Mouse (Mus musculus) CD4-positive helper T cell, adult 2 months (primary cell): ENCODE data around the gene Bckdhb.
"Not testable (repeated sequence)": the region's sequence is repeated elsewhere in the genome, so short reads cannot be mapped to it uniquely, and the experiment has no call there.

Experiments used
- DNase-seq: peaks from one replicate; pipeline ENCODE4 v3.0.0-alpha.2; 2012; ENCODE audit warnings: low read depth, missing footprints, low spot score

Gene Bckdhb

DNA sequence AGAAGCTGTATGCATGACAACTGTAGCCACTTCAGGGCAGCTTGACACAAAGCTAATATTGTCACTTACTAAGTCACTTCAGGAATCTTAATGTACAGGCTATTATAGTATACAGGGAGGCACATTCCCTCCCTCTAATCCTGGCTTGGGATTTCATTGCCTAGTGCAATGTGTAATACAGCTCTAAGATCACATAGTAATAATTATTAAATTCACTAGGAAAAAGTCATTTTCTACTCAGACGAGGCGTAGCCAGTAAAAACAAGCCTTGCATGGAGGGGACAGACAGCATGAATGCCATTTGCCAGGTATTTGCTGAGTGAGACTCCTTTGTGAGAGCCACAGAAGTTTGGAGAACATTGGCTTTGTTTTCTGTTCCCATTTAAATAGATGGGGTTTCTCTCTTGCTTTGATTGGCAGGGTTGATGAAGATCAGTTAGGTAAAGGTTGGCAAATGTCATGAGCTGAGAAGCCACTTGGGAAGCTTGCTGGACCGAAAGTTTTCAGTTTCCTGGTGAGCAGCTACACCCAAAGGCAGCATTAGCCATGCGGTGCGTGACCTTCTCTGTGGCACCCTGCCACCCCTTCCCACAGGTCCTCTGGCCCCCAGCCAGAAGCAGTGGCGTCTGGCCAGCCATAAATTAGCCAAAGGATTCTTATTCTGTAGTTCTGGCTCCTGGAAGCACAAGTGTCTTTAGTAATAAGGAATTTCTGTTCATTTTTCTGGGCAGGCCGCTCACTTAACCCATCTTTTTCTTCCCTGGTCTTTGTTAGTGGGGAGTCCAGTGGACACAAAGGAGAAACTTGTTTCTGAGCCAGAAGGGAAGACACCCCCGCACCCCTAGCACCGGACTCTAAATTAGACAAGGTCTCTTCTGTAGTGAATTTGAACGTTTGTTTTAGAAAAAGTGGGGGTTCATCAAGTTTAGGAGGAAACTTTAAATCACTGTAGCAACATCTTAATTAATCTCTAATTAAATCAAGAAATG is 37.4 kb downstream of the Bckdhb start:
- DNase-seq, result no peak

DNA sequence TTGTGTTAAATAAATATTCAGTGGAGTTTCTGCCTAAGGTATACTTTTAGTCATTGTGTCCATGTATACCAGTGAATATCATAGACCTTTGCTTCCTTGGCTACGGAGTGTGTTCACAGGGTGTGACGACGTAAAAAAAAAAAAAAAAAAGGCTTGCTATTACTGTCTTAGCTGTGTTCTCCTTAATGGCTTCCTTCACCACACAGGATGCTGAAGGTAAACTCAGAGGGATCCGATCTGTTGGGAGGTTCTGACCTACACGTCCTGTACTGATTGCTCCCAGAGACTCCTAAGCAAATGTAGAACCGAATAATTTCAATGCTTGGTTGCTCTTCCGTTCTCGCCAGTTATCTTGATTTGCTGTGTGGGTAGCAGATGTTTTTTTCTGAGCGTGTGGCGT is 38.4 kb downstream of the Bckdhb start:
- DNase-seq, result no peak

DNA sequence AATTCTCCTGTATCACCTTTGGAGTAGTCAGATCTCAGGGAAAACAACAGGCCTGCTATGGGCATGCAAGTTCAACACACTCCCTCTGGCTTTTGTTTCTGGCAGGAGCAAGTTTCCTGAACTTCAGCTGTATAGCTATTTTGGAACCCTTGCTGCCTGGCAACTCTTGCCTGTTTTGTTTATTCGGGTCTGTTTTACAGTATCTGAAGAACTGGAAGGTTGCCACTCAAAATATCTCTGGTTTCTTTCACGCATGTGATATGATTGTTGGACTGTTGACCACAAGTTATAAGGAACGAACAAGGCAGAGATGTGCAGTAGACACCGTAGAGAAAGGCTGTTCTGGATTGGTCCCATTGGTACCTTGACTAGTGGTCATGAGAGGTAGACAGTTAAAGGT is 39.4 kb downstream of the Bckdhb start:
- no peak for DNase-seq

DNA sequence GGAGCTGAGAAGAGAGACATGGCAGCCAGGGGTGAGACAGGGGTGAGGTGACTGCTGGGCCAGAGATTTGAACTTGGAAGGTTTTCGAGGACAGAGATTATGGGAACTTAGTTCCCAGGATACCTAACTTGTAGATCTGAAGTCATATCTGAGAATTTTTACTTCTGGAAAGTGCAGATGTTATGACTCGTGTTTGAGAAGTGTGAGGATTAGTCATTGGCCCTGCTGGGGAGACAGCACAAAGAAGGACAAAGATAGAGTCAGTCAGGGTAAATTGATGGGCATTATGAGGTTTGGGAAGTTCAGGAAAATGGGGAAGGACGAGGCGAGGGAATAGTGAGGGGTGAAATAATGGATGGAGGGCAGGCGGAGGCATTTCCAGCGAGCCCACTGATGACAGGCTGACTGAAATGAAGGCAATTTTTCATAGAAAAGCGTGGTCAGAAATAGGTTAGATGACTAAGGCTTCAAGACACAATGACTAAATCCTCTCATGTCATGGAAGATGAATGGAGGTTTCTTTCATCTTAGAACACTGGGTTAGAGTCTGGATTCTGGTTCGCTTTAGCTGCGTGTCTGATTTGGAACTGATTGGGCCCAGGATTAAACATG is 42.6 kb downstream of the Bckdhb start:
- DNase-seq, result no peak

DNA sequence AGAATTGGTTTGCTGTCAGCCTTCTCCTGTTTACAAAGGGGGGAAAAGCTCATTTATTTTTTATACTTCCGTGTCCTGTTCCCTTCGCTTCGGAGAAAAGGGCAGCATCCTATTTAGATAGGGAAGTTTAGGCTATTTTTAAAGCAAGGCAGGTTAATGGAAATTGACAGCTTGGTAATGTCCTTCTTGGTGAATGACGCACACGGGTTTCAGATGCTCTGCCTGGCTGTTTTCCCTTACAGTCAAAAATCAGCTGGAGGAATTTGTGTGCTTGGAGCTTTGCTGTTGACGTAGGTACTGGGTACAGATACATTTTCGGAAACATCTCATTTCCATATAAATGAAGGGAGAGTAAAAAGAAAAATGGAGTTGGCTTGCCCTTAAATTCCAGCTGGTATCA is 44.4 kb downstream of the Bckdhb start:
- no peak for DNase-seq

DNA sequence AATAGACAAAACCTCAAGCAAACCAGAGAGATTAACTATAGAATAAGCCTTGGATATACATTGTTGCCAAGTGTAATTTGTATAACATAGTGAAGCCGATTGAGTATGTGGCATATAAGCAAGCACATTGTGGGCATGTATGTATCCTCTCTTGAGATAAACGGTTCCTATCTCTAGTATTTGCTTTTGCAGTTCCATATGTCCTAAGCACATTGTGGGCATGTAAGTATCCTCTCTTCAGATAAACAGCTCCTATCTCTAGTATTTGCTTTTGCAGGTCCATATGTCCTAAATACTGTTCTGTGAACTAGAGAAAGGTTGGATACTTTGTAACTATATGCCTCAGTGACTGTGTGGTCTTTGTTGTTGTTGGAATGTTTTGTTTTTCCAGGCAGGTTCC is 48.5 kb downstream of the Bckdhb start:
- no peak for DNase-seq

DNA sequence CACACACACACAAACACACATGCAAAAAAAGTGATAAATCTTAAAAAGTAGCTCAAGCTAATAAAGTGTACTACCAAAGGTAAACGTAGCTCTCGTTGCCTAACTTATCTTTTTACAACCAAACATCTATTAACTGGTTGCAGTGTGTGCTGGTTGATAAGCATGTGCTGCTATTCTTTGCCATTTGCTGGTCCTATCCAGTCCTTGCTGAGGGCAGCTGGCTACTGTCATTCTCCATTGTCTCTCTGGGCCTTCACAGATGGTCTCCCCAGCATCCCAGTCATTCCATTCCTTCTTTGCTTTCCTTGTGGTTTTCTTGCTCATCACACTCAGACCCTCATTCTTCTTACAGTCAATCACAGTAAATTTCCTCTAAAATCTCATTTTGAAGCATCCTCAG is 50.9 kb downstream of the Bckdhb start:
- no peak for DNase-seq

DNA sequence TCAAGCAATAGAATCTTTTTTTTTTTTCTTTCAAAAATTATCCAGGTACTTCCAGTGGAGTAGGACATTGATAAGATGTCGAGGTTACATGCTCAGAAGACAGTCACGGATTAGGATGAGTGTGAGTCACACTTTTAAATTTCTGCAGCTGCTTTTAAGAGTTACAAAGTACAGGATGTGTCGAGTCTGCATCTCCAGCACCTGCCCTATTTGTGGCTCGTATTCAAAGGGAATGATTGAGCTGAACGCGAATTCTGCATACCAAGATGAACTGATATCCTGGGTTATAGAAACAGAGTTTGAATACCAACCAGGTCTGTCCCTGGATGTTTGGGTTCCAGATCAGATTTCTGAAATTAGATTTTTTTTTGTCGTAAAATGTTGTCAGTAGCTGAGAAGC is 56.3 kb downstream of the Bckdhb start:
- DNase-seq, result no peak

DNA sequence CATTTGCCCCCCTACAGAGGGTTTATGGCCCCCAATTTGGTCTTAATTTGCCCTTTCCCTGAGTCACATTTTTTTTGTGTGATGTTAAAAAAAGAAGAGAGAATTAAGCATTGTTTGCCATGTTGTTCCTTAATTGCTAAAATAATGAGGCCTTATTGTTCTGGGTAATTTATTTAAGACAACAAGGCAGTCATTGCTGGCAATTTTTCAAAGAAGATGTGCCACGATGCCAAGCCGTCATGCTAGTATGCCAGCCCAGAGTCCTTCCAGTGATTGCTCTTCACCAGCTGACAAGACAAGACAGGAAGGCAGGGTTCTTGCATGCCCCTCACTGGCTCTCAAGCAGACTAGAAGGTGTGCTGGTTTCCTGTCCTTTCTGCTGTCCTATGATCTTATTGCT is 84.0 kb downstream of the Bckdhb start:
- DNase-seq, result no peak

DNA sequence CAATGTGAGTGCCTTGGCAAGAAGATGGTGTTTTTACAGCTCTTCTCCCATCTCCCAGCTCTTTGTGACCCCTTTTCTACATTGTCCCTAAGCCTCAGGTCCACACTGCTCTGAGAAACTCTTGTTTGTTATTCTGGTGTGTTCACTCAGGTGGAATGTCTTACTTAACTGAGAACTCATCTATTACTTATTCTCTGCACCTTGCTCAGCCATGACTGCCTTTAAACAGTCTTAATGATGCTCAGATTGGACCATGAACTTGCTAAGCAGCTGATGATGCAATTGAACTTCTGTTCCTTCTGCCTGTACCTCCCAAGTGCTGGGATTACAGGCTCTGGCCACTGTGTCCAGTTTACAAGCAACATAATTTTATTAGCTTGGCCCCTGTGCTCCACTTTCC is 86.2 kb downstream of the Bckdhb start:
- no peak for DNase-seq

DNA sequence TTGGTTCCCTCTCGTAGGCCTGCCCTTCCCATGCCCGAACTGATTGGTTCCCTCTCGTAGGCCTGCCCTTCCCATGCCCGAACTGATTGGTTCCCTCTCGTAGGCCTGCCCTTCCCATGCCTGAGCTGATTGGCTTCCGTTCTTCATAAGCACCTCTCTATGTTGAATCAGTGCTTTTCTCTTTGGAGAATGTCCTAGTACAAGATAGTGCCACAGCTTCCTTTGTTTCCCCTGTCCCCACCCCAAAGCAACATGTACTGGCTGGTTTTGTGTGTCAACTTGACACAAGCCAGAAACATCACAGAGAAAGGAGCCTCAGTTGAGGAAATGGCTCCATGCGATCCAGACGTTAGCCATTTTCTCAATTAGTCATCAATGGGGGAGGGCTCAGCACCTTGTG is 93.2 kb downstream of the Bckdhb start:
- DNase-seq, result not testable (repeated sequence)

DNA sequence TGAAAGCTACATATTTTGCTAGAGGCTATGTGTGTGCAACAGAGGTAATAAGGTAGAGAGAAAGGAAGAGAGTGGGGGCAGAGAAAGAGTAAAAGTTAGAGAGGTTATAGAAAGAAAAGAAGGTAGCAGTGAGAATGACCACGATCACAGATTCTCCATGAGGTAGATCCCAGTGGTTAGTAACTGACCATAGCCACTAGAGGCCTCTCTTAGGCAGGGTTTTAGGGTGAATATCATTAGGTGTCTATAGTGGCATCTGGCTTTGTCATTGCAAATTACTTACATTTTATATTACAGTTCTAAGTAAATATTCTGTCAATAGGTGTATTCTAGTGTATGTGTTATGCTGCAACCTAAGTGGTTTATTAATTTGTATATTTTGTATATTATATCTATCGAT is 94.7 kb downstream of the Bckdhb start:
- DNase-seq, result no peak

DNA sequence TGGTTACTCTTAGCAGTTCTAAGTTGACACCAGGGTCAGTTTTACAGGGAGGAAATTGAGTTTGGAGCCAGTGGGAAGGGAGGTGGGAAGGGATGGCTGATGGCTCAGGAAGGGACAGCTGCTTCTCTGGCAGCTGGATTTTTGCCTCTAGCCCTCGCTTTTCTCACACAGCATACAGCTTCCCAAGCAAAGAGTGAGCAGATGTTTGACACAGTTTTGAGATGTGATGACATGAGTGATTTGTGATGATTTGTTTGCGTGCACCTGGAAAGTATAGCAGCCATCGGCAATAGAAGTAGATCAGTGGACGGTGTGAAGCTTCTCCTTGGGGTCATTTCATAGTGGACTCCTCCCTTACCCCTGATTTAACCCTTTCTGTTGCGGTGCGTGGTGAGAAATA is 96.2 kb downstream of the Bckdhb start:
- DNase-seq, result no peak

DNA sequence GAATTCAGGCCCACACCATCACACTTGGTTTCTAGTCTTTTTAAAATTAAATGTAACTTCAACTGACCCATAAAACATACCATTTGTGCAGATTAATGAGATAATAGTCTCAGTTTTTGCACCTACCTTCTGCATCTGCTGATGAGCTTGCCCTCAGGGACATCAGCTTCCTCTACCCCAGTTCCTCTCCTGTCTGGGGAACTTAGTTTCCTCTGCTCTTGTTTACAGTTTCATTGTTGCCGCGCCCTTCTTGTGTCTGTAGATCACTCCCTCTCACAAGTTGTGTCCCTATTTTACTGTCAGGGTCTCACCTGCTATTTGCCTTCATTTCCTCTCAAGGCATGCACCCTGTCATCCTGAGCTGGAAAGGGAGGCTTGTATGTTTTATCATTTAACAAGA is 103.2 kb downstream of the Bckdhb start:
- no peak for DNase-seq

DNA sequence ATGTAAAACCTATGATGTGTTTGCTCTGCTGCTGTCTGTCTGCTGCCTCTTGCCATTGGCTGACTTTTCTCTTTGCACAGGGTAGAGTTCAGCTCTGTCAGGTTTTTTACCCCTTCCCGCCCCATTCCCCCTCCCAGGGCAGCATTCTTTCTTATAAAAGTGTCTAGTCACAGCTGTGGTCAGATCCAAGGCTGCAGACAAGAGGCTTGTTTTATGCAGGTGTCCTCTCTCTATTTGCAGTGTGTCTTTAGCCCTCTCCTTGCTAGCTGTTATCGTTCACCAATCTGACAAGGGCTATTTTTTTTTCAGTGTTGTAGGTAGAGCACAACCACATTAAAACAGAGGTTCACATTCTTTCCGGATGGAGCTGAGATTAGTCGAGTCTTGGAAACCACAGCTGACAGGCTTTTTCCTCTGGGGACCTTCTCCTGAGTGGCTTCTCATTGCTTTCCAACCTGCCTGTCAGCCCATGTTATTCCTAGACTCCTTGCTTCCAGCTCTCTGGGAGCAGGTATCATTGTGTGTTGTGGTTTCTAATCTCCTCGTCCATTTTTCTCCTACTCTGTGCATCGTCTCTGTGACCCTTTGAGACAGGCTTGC is 105.8 kb downstream of the Bckdhb start:
- peak; percentile 16 for DNase-seq

DNA sequence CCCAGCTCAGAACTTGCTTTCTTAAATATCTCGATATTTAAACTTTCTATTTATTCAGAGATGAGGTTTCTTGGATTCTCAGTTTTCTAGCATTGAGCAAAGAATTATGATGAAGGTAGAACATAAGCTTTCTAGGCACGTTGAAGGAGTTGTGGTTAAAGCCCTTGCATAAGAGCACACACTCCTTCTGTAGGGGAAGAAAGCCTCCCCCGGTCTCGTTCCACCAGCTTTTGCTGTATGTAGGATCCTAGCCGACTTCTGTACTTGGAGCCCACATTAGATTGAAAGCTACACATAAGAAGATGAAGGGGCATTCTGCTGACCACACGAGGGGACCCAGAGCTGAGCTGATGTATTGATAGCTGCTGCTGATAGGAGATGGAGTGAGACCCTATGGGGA is 106.5 kb downstream of the Bckdhb start:
- DNase-seq, result no peak

DNA sequence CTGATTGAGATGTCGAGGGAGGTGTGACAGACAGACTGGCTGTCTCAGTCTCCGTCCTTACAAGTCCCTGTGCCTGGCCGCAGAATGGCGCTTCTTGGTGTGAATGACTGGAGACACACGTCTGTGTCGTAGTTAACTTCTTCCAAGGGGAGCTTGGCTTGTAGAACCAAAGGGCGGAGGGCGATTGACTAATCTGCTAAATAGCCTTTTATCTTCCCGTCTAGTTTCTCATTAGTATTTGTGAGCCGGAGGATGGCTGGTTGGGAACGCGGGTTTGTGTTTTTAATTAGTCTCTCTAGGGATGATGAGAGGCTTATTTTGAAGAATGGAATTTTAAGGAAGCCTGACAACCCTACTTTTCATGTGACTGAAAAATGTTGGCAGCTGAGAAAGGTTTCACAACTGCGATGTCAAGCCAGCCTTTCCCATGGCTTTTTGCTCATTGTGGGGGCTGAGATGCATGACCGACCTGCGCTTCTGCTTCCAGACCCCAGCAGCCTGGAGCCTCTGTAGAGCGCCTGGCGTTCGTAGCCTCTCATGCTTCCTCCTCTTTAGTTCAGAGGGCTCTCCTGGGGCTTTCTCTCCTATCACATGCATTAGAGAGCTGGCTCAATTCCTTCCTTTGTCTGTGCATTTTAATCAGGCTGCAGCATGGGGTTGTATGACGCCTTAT is 107.9 kb downstream of the Bckdhb start:
- DNase-seq, result no peak

DNA sequence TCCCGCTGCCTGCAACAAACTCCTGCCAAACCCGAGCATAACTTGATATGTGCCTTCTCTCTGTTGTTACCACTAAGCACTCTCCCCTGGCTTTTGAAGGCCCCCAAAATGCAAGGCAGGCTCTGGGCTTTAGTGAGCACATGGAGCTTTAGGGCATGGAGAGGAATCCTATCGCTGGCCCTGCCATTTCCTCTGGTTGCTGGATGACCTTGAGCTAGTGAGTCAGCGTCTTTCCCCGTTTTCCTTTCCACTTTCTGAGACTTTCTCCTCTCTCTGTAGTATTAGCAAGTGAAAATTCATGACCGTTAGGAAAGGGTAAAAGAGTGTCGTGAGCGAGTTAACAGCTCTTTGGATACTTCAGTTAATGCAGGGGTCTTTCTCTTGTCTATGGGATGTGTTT is 111.1 kb downstream of the Bckdhb start:
- DNase-seq, result no peak

DNA sequence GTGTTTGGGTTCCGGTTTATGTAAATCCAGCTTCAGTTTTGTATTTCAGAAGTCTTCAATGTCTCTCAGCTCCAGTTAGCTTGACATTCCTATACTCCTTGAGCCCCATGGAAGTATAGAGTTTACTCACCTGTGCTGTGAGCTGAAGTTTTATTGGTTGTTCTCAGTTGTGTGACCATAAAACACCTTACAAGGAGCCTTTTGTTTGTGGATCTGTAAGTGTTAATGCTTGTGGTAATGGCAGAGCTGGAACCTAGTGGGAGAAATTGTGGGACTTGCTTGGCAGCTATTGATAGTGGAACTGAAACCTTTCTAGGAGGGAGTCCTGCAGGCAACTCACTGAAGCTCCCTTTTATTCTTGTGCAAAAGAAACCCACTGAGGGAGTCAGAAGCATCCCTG is 112.3 kb downstream of the Bckdhb start:
- no peak for DNase-seq

DNA sequence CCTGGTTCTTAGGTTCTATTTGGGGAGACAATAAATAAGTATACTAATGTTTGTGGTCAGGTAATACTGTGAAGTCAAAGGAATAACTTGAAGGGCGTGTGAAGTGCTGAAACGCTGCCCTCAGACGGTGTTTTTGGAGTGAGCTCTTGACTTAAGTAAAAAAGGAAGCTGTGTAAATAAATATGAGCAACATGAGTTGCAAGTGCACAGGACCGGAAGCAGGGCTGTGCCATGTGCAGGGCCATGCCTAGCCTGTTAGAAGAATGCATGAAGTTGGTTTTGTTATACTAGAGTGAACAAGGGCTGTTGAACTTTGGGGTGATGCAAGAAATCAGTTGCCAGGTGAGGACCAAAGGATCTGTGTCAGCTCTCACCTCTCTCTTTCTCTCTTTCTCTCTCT is 114.0 kb downstream of the Bckdhb start:
- no peak for DNase-seq

DNA sequence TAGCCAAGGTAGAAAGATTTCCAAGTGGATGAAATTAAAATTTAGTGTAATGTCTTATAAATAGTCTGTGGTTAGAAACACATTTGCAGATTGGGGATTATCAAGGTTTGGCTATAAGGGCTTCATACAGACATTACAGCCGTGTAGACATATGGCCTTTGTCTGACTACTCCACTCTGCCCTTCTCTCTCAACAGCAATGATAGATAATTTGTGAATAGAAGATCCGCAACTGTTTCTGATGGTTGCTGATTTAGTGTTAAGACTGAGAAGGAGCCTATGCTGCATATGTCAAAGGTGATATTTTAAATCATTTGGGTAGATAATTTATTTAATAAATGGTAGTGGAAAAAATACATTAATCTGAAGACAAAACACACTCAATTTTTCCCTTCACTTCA is 115.4 kb downstream of the Bckdhb start:
- no peak for DNase-seq

DNA sequence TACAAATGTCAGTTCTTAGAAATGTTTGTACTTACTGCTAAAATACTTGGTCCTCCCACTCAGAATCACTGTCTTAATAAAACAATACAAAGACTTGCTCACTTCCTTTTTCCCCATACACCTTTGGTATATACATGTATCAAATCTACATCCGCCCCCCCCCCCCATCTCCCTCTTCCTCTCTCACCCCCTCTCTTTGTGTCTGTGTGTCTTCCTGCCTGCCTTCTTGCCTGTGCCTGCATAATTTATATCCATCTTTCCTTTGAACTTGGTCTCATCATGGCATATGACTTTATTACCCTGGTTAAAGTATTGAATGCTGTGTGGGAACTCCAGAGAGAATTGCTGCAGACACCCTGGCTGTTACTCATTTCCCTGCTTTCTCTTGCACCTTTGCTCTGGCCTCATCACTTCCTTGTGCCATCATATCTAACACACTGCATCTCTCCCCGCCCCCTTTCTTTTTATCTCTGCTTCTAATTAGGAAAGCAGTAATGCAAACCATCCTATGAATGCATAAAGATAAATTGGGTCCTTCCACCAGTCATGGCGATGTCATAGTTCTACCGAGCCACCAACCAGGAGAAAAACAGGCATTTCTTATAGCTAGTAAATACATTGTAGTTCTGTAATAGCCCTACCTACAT is 116.8 kb downstream of the Bckdhb start:
- DNase-seq, result peak; percentile 14
